In the genomic region with DNA sequence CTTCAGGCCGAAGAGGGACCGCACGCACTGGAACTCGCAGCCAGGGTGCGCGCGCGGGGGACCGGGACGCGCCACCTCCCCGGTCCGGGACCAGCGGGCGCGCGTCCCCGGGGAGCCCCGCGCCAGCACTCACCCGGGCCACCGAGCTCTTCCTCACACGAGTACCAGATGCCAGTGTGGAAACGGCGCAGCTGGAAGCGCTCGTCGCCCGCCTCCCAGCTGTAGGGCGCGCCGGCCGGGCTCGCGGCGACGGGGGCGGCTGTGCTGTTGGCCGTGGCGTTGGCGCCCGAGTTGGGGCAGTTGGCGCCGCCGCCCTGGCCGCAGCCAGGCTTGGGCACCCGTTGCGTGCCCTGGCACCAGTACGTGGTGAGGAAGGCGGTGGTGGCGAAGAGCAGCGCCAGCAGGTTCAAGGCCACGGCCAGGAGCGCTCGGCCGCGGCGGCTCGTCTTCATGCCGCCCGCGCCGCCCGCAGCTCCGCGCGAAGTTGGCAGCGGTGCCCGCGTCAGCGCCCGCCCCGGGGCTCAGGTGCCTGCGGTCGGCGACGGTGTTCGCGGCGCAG, we compare ENCODE assay signal across 8 mouse cellular contexts. TPM values are rescaled to one million over a fixed set of nuclear protein-coding genes. Genes with fewer than 3 reads are reported as not detected.
DNase-seq lines count a peak whose midpoint lies in the region; ATAC-seq and TF ChIP-seq lines count a peak whose summit lies in the region.

No protein-coding gene starts in this region.

- no peak for ATAC-seq in heart, embryonic 13.5 days (ENCODE audit: extremely low read depth, insufficient number of reproducible peaks, low FRiP score, low TSS enrichment)
- ATAC-seq in hindbrain, embryonic 11.5 days (ENCODE audit: low FRiP score), result peak; percentile 38; the same call in 1 of the 2 replicates
- ATAC-seq in midbrain, embryonic 14.5 days (ENCODE audit: low FRiP score, low TSS enrichment), result 0 out of 2 replicates have a peak, but pooled peaks have one; percentile 37

- in situ Hi-C loops in ES-E14 (cut with MboI; ENCODE audit: low sequenced_read_pairs in 2 of 2, unreplicated experiment in 2 of 2), result no loop called here

- H3K4me1 ChIP-seq in heart, embryonic 13.5 days, result peaks cover 39% of the 10 kb centered on the region
- no peaks in the 10 kb centered on the region for H3K4me1 ChIP-seq in ES-E14 (ENCODE audit: control insufficient read depth in 2 of 2, insufficient read depth in 2 of 2, low read length in 2 of 2, poor library complexity in 1 of 2)
- peaks cover 6% of the 10 kb centered on the region; the same call in 1 of the 2 replicates for H3K4me1 ChIP-seq in hindbrain, embryonic 11.5 days (replicated peaks; ENCODE audit: control insufficient read depth, insufficient read depth, low read length)
- peaks cover 16% of the 10 kb centered on the region for H3K4me1 ChIP-seq in midbrain, embryonic 14.5 days (ENCODE audit: control insufficient read depth, insufficient read depth, low read length)

- no peaks in the 10 kb centered on the region for H3K36me3 ChIP-seq in heart, embryonic 13.5 days
- no peaks in the 10 kb centered on the region for H3K36me3 ChIP-seq in ES-E14 (ENCODE audit: control insufficient read depth, insufficient read depth, low read length, poor library complexity, severe bottlenecking)
- no peaks in the 10 kb centered on the region for H3K36me3 ChIP-seq in hindbrain, embryonic 11.5 days (ENCODE audit: control insufficient read depth, insufficient read depth, low read length)
- no peaks in the 10 kb centered on the region for H3K36me3 ChIP-seq in midbrain, embryonic 14.5 days (ENCODE audit: control insufficient read depth, insufficient read depth, low read length)

- no peak for DNase-seq in heart, adult 18-20 months
- DNase-seq in ES-E14 (ENCODE audit: low read depth, low spot score), result no peak
- DNase-seq in cerebellum, postnatal 25 days, result peak; percentile 64 to 69
- peak; percentile 53 for DNase-seq in hindbrain, embryonic 11.5 days (ENCODE audit: low spot score)
- peak; percentile 62 for DNase-seq in midbrain, embryonic 14.5 days
- DNase-seq in spleen, adult 18-20 months, result no peak
- DNase-seq in spleen, postnatal 10 days (ENCODE audit: low spot score in 2 of 2), result no peak

- peak overlapping the region; percentile 83 for H3K4me2 ChIP-seq in heart, embryonic 13.5 days
- H3K4me2 ChIP-seq in hindbrain, embryonic 11.5 days (replicated peaks; ENCODE audit: low read depth, low read length), result peak overlapping the region; percentile 97
- H3K4me2 ChIP-seq in midbrain, embryonic 14.5 days (ENCODE audit: low read length), result peak overlapping the region; percentile 91

- H3K9ac ChIP-seq in heart, embryonic 13.5 days, result peak overlapping the region; percentile 87
- H3K9ac ChIP-seq in ES-E14 (ENCODE audit: insufficient read depth, low read depth, low read length, poor library complexity, severe bottlenecking), result peak overlapping the region; percentile 54; the same call in 1 of the 2 replicates
- H3K9ac ChIP-seq in hindbrain, embryonic 11.5 days (ENCODE audit: low read depth, low read length), result peak overlapping the region; percentile 37; the same call in 1 of the 2 replicates
- H3K9ac ChIP-seq in midbrain, embryonic 14.5 days (replicated peaks; ENCODE audit: low read length), result peak overlapping the region; percentile 68

- H3K4me3 ChIP-seq in heart, embryonic 13.5 days, result peak overlapping the region; percentile 67
- peak overlapping the region; percentile 65 to 72 for H3K4me3 ChIP-seq in ES-E14 (ENCODE audit: insufficient read depth in 1 of 2, low read depth in 1 of 2, low read length in 2 of 2, poor library complexity in 1 of 2, severe bottlenecking in 1 of 2)
- H3K4me3 ChIP-seq in hindbrain, embryonic 11.5 days (ENCODE audit: low read depth, low read length), result peak overlapping the region; percentile 51
- peak overlapping the region; percentile 59 for H3K4me3 ChIP-seq in midbrain, embryonic 14.5 days (replicated peaks; ENCODE audit: low read depth, low read length)

- H3K27me3 ChIP-seq in heart, embryonic 13.5 days (replicated peaks), result peaks cover 72% of the 10 kb centered on the region
- peaks cover 47% of the 10 kb centered on the region for H3K27me3 ChIP-seq in hindbrain, embryonic 11.5 days (ENCODE audit: control insufficient read depth, insufficient read depth, low read length)
- H3K27me3 ChIP-seq in midbrain, embryonic 14.5 days (ENCODE audit: control insufficient read depth, insufficient read depth, low read length), result peaks cover 38% of the 10 kb centered on the region

- no peaks in the 10 kb centered on the region for H3K9me3 ChIP-seq in heart, embryonic 13.5 days
- no peaks in the 10 kb centered on the region for H3K9me3 ChIP-seq in ES-E14 (ENCODE audit: control insufficient read depth, insufficient read depth, low read depth, low read length)
- H3K9me3 ChIP-seq in hindbrain, embryonic 11.5 days (ENCODE audit: control insufficient read depth, low read length), result no peaks in the 10 kb centered on the region
- no peaks in the 10 kb centered on the region for H3K9me3 ChIP-seq in midbrain, embryonic 14.5 days (ENCODE audit: control insufficient read depth, low read length)

- under 1% methylated on average over 78 of the region's 80 CpGs for WGBS in heart, embryonic 13.5 days
- under 1% methylated on average over 67 of the region's 80 CpGs for WGBS in hindbrain, embryonic 11.5 days
- under 1% methylated on average over 80 of the region's 80 CpGs for WGBS in midbrain, embryonic 14.5 days

- H3K27ac ChIP-seq in heart, embryonic 13.5 days (replicated peaks), result no peak overlapping the region; the same call in 1 of the 2 replicates
- no peak overlapping the region for H3K27ac ChIP-seq in ES-E14 (ENCODE audit: insufficient read depth, low read depth, low read length, poor library complexity, severe bottlenecking)
- H3K27ac ChIP-seq in hindbrain, embryonic 11.5 days (ENCODE audit: low read depth, low read length), result peak overlapping the region; percentile 33; the same call in 1 of the 2 replicates
- H3K27ac ChIP-seq in midbrain, embryonic 14.5 days (replicated peaks; ENCODE audit: low read depth, low read length), result 0 out of 2 replicates have a peak overlapping the region, but pooled peaks have one; percentile 41

TF ChIP-seq in ES-E14, 5 proteins besides CTCF, POLR2A, EP300 and RAD21:
- TF ChIP-seq HCFC1 (IDR thresholded peaks at IDR 0.05; ENCODE audit: borderline replicate concordance, insufficient read depth, low read length) (no peak), ZC3H11A (IDR thresholded peaks at IDR 0.05; ENCODE audit: borderline replicate concordance, low read depth, low read length) (no peak), CHD2 (IDR thresholded peaks at IDR 0.05; ENCODE audit: low read depth, low read length) (no peak), ZNF384 (IDR thresholded peaks at IDR 0.05; ENCODE audit: low read depth, low read length) (no peak), MAFK (IDR thresholded peaks at IDR 0.05; ENCODE audit: insufficient read depth, low read depth, low read length) (no peak)

RNA-seq across cellular contexts. Expression of a gene that starts 0.4 kb away (rescaled TPM):
- 8.0 and 8.4 TPM in 2 replicates for polyA plus RNA-seq in heart, embryonic 13.5 days (2015; fragmentation: Nextera tagmentation; extraction: Ambion mirVana)
- 10 to 100 TPM; 10.1 to 12.3 TPM for total RNA-seq in heart, adult 18-20 months (2021)
- not detected in 2 replicates for total RNA-seq in ES-E14 (2012; rRNA removed)
- polyA plus RNA-seq in hindbrain, embryonic 11.5 days (2014; fragmentation: Nextera tagmentation; extraction: Ambion mirVana), result 2.7 and 4.6 TPM in 2 replicates
- polyA plus RNA-seq in midbrain, embryonic 14.5 days (2014; fragmentation: Nextera tagmentation; extraction: Ambion mirVana), result 9.6 and 10.3 TPM in 2 replicates

Comparison
In these comparisons a context has a peak if more than half of its experiments do, and no peak if none do; other contexts are left out.
1. H3K27ac ChIP-seq: peak in hindbrain, embryonic 11.5 days (single experiment) and midbrain, embryonic 14.5 days (single experiment); none in heart, embryonic 13.5 days (single experiment) and ES-E14 (single experiment).
2. H3K9ac ChIP-seq: peak in every context shown above with its lines; median percentile 87 in heart, embryonic 13.5 days; 68 in midbrain, embryonic 14.5 days; 54 in ES-E14; 37 in hindbrain, embryonic 11.5 days.
3. DNase-seq: peak in cerebellum, postnatal 25 days (2 of 2), hindbrain, embryonic 11.5 days (single experiment) and midbrain, embryonic 14.5 days (single experiment); none in heart, adult 18-20 months (0 of 2), ES-E14 (single experiment), spleen, adult 18-20 months (0 of 2) and spleen, postnatal 10 days (0 of 2).
4. Peak in every context shown above with its lines, with median percentiles within 50 percentile points of each other: H3K4me2 ChIP-seq and H3K4me3 ChIP-seq.